Mouse (Mus musculus): ENCODE data around the gene Pik3ip1.

Gene Pik3ip1

GRCm38 (mm10) chr11:3379427-3379826 is 49.2 kb downstream of the Pik3ip1 start:
- DNase-seq (ENCODE audit: low spot score in 2 of 2), result no peak

DNA sequence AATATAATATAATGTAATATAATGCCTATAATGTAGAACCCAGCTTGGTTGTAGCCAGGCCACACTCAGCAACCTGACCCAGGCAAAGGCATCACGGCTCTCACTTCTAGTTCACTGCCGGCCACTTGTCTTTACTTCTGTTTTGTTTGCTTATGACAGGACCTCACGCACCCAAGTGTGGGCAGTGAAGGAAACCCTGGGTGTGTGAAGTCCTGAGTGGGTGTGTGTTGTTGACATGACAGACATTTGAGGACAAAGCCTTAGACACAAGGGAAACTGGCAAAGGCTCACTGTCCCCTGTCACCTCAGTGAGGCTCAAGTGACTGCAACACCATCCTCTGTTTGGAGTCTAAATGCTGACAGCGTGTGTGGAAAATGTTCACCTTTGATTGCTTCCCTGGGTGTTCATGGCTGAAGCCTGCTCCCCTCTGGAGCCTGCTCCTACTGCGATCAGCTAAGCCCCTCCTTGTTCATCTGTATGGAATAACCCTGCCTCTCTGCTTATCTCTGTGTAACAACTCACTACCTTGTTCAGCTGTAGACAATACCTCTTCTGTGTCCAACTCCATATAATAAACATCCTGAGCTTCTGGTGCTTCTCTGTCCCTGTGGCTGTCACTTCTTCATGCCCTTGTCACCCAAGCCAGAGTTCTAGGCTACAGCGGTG is 51.1 kb downstream of the Pik3ip1 start:
- DNase-seq (ENCODE audit: low spot score in 2 of 2), result no peak

DNA sequence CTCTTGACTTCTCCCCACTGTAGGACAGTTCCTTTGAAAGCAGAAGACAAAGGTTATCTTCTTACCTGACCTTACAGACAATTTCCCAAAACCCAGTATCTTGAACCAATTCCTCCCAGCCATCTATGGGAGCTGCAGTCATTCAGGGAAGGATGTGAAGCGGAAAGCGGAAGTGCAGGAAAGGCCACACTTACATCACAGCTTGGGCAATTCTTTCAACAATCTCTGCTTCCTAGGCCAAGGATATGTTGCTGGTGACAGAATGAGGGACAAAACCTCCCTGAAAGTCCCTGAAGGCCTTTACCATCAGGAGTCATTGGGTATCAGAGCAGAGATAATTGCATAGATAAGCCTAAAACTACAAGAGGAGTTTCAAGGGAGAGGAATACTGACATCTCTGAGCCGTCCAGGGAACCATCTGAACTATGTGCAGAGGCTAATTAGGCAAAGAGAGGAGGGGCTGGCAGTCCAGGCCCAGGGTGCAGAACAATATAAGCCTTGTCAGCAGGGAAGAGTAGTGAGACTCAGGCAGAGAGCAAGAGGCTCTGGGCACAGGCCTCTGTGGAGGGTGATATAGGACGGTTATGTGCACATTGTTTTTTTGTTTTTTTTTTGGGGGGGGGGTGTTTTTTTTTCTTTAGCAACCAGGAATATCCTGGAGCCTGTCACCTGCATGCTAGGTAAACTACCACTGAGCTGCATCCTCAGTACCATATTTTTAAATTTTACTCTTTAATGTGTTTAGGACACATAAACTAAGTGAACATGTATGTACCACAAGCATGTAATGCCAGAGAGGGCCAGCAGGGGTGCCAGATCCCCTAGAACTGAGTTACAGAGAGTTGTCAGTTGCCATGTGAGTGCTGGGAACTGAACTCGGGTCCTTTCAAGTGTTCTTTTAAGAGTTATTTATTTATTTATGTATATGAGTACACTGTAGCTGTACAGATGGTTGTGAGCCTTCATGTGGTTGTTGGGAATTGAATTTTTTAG is 52.7 kb downstream of the Pik3ip1 start:
- DNase-seq (ENCODE audit: low spot score in 2 of 2), result no peak

DNA sequence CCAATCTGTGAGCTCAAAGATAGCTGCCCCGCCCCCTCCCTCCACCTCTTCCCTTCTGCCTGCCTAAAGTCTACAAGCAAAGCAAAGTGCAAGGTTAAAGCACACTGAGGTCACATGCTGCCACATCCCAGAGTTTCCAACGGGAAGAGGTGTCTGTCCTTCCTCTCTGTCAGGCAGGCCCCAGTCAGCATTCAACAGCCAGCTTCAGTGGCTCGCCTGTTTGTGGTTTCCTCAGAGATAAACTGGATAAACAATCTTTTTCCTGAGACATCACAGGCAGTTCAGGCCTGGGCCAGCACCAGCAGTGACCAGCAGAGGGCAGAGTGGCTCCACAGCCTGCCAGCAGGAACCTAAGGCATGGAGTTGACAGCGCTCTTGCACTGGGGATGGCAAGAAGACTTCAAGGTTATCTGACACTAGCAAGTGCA is 56.8 kb downstream of the Pik3ip1 start:
- peak; percentile 69 to 87 for DNase-seq (ENCODE audit: low spot score in 2 of 2)

- DNase-seq (ENCODE audit: low spot score in 2 of 2), result no peak
These were observed 57.4 kb downstream of the Pik3ip1 start for GRCm38 (mm10) chr11:3387482-3388196.

GRCm38 (mm10) chr11:3389996-3390395 is 59.8 kb downstream of the Pik3ip1 start:
- no peak for DNase-seq (ENCODE audit: low spot score in 2 of 2)

- DNase-seq (ENCODE audit: low spot score in 2 of 2), result no peak
These were observed 60.6 kb downstream of the Pik3ip1 start for GRCm38 (mm10) chr11:3390789-3391188.

DNA sequence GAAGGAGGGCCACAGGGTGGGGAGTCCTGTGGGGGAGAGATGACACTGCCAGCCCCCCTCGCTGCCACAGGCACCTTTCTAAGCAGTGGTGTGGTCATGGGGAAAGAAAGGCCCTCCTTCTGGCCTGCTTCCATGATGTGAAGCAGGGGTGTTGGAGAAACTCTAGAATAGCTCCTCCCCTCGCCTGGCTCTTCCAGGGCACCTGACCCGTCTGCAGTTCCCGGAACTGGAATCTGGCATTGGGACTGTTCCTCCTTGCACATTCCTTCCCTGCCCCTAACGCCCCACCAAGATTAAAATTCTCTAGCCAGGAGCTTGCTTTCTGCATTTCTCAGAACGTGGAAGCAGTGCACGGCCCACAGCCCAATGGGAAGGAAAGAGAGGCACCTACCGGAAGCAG is 62.3 kb downstream of the Pik3ip1 start:
- DNase-seq (ENCODE audit: low spot score in 2 of 2), result no peak

Measured in thymus, postnatal 10 days (tissue).